ENCODE assay signal across 18 mouse cellular contexts in genomic region chr15:8991859-8992838, GRCm38 (mm10). TPM values are rescaled to one million over a fixed set of nuclear protein-coding genes. Genes with fewer than 3 reads are reported as not detected.
DNase-seq lines count a peak whose midpoint lies in the region; ATAC-seq and TF ChIP-seq lines count a peak whose summit lies in the region.
"Had no signal": no experiment of that assay in that cellular context is flagged by ENCODE, and none has a peak within 500 bp of the region (broad histone marks: within the 10 kb centered on the region; RNA-seq: fewer than 3 reads in every experiment).

No protein-coding gene starts in this region.

- H3K4me2 ChIP-seq in lung, embryonic 14.5 days, result no peak overlapping the region
- no peak overlapping the region for H3K4me2 ChIP-seq in midbrain, postnatal 0 days (ENCODE audit: low read depth, low read length, poor library complexity, severe bottlenecking)
- H3K4me2 ChIP-seq: embryonic facial prominence, embryonic 13.5 days; stomach, embryonic 15.5 days had no signal

- no peak for TF ChIP-seq POLR2A in lung, adult 2 months (IDR thresholded peaks at IDR 0.05; ENCODE audit: borderline replicate concordance, extremely low read depth, low read depth, low read length)

- no peak overlapping the region for H3K27ac ChIP-seq in lung, embryonic 14.5 days (ENCODE audit: low read depth)
- no peak overlapping the region for H3K27ac ChIP-seq in midbrain, postnatal 0 days (ENCODE audit: low read depth, low read length)
- H3K27ac ChIP-seq: embryonic facial prominence, embryonic 13.5 days; heart, adult 2 months; liver, embryonic 14.5 days; stomach, embryonic 15.5 days had no signal

- no peaks in the 10 kb centered on the region for H3K36me3 ChIP-seq in lung, embryonic 14.5 days (ENCODE audit: insufficient read depth)
- no peaks in the 10 kb centered on the region for H3K36me3 ChIP-seq in midbrain, postnatal 0 days (ENCODE audit: insufficient read depth, low read length)
- H3K36me3 ChIP-seq: embryonic facial prominence, embryonic 13.5 days; stomach, embryonic 15.5 days had no signal

- no peaks in the 10 kb centered on the region for H3K9me3 ChIP-seq in lung, embryonic 14.5 days (ENCODE audit: low read depth, low read length)
- no peaks in the 10 kb centered on the region for H3K9me3 ChIP-seq in midbrain, postnatal 0 days (ENCODE audit: low read length)
- H3K9me3 ChIP-seq: embryonic facial prominence, embryonic 13.5 days; stomach, embryonic 15.5 days had no signal

- no peaks in the 10 kb centered on the region for H3K4me1 ChIP-seq in lung, embryonic 14.5 days (ENCODE audit: insufficient read depth)
- H3K4me1 ChIP-seq in lung, adult 2 months (ENCODE audit: control insufficient read depth, insufficient read depth, low read length), result no peaks in the 10 kb centered on the region
- H3K4me1 ChIP-seq in midbrain, postnatal 0 days (ENCODE audit: insufficient read depth, low read length), result no peaks in the 10 kb centered on the region
- H3K4me1 ChIP-seq: embryonic facial prominence, embryonic 13.5 days; stomach, embryonic 15.5 days had no signal

- peak; percentile 77 for ATAC-seq in frontal cortex, adult (ENCODE audit: low TSS enrichment)
- no peak for ATAC-seq in lung, embryonic 14.5 days (ENCODE audit: insufficient read depth)
- peak; percentile 54 for ATAC-seq in midbrain, postnatal 0 days (ENCODE audit: low FRiP score)
- no peak for ATAC-seq in CD4-positive, CD25-positive, alpha-beta regulatory T cell, adult 4 months
- ATAC-seq: intestine, embryonic 16.5 days had no signal

- H3K9ac ChIP-seq in lung, embryonic 14.5 days, result no peak overlapping the region
- no peak overlapping the region for H3K9ac ChIP-seq in midbrain, postnatal 0 days (replicated peaks; ENCODE audit: low read length, poor library complexity, severe bottlenecking)
- H3K9ac ChIP-seq: embryonic facial prominence, embryonic 13.5 days; liver, embryonic 14.5 days; stomach, embryonic 15.5 days had no signal

- no peak for DNase-seq in frontal cortex, postnatal 10 days (ENCODE audit: low spot score in 2 of 2)
- DNase-seq in lung, embryonic 14.5 days, result peak; percentile 21
- DNase-seq in lung, adult 2 months, result no peak
- DNase-seq in brain, adult 2 months (ENCODE audit: low read depth, low spot score), result peak; percentile 46
- DNase-seq in midbrain, postnatal 0 days (ENCODE audit: low spot score), result peak; percentile 21
- no peak for DNase-seq in left cerebral cortex, adult 18-20 months (ENCODE audit: low spot score in 2 of 2)
- DNase-seq: cerebellum, adult 18-20 months; heart, adult 2 months; heart, postnatal 36 days; layer of hippocampus, postnatal 36 days; thymus, postnatal 4 days had no signal

- no peak for TF ChIP-seq CTCF in lung, embryonic 14.5 days (IDR thresholded peaks at IDR 0.05; ENCODE audit: low read depth)
- no peak for TF ChIP-seq CTCF in lung, adult 2 months (IDR thresholded peaks at IDR 0.05; ENCODE audit: insufficient read depth, low read length)
- TF ChIP-seq CTCF in midbrain, postnatal 0 days (IDR thresholded peaks at IDR 0.05), result no peak

- H3K4me3 ChIP-seq in lung, embryonic 14.5 days (ENCODE audit: low read depth, low read length), result no peak overlapping the region
- H3K4me3 ChIP-seq in lung, adult 2 months (replicated peaks; ENCODE audit: extremely low read depth, low read depth, low read length), result no peak overlapping the region
- no peak overlapping the region for H3K4me3 ChIP-seq in midbrain, postnatal 0 days (ENCODE audit: low read depth, low read length)
- H3K4me3 ChIP-seq: embryonic facial prominence, embryonic 13.5 days; heart, adult 2 months; stomach, embryonic 15.5 days had no signal

- 54% methylated on average over 12 of the region's 12 CpGs for WGBS in lung, embryonic 14.5 days
- 64% methylated on average over 12 of the region's 12 CpGs for WGBS in lung, adult 2 months
- 80% methylated on average over 12 of the region's 12 CpGs for WGBS in midbrain, postnatal 0 days

- H3K27me3 ChIP-seq in lung, embryonic 14.5 days (ENCODE audit: insufficient read depth, low read length), result no peaks in the 10 kb centered on the region
- H3K27me3 ChIP-seq in midbrain, postnatal 0 days (ENCODE audit: insufficient read depth, low read length), result no peaks in the 10 kb centered on the region
- H3K27me3 ChIP-seq: embryonic facial prominence, embryonic 13.5 days; stomach, embryonic 15.5 days had no signal

RNA-seq across cellular contexts. Expression of gene Ranbp3l, which starts 24.4 kb away (rescaled TPM):
- polyA plus RNA-seq in lung, embryonic 14.5 days (2014; fragmentation: Nextera tagmentation; extraction: Ambion mirVana), result 0.09 and 0.42 TPM in 2 replicates
- 0.07 TPM in 1 of 2 replicates, not detected in the other for polyA plus RNA-seq in lung, adult 2 months (2012; rRNA removed)
- total RNA-seq in midbrain, postnatal 0 days (2014; rRNA removed), result 14.5 and 29.5 TPM in 2 replicates
- 15.0 and 15.5 TPM in 2 replicates for polyA plus RNA-seq in midbrain, postnatal 0 days (2015; fragmentation: Nextera tagmentation; extraction: Ambion mirVana)
- under 1 TPM in 1 of 2 experiments, not detected in 1; 0.09 TPM for polyA plus RNA-seq in CD4-positive, CD25-positive, alpha-beta regulatory T cell, adult 4 months (2017; shearing (Covaris generic))
- 10 to 100 TPM; 10.4 to 11.1 TPM for total RNA-seq in left cerebral cortex, adult 18-20 months (2021)
- total RNA-seq: heart, adult 2 months; heart, postnatal 36 days; neutrophil, adult 5-6 weeks had no signal

Comparison
In these comparisons a context has a peak if more than half of its experiments do, and no peak if none do; other contexts are left out.
1. DNase-seq: peak in lung, embryonic 14.5 days (single experiment), brain, adult 2 months (single experiment) and midbrain, postnatal 0 days (single experiment); none in frontal cortex, postnatal 10 days (0 of 2), lung, adult 2 months (single experiment) and left cerebral cortex, adult 18-20 months (0 of 2).
2. ATAC-seq: peak in frontal cortex, adult (single experiment) and midbrain, postnatal 0 days (single experiment); none in lung, embryonic 14.5 days (single experiment) and CD4-positive, CD25-positive, alpha-beta regulatory T cell, adult 4 months (single experiment).
3. RNA of gene Ranbp3l, which starts 24.4 kb away (polyA plus RNA-seq): 15.0 to 15.5 TPM in midbrain, postnatal 0 days; 0.09 TPM in CD4-positive, CD25-positive, alpha-beta regulatory T cell, adult 4 months, 0.09 to 0.42 TPM in lung, embryonic 14.5 days and 0.07 TPM in lung, adult 2 months; every median in the first group is over 10 times any median in the second.